Mouse (Mus musculus): ENCODE measurements around the gene Ift172. TPM values are rescaled to one million over a fixed set of nuclear protein-coding genes. Genes with fewer than 3 reads are reported as not detected.

The Ift172 gene
- total RNA-seq, 2 experiments from 2014 or later, result 27.7 to 36.2 TPM

DNA sequence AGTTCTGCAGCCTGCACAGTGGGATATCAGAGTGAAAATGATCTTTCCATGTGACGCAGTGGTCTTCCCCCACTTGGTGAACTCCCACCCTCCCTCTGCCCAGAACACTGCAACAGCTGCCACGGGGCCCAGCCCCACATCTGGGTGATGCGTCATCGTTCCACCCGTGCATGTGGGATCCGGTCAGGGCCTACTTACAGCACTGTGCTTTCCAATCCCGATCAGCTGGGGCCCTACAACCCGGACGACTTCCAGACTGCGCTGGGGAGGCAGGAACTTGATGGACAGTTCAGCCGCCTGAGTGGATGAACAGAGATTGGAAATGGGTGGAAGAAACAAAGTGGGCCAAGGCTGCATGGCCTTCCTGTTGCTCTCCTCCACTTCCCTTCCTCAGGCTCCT is 33.3 kb downstream of the Ift172 start:
- DNase-seq, result no peak

- DNase-seq, result no peak
These were observed 34.9 kb downstream of the Ift172 start for GRCm38 (mm10) chr5:31255971-31256370.

DNA sequence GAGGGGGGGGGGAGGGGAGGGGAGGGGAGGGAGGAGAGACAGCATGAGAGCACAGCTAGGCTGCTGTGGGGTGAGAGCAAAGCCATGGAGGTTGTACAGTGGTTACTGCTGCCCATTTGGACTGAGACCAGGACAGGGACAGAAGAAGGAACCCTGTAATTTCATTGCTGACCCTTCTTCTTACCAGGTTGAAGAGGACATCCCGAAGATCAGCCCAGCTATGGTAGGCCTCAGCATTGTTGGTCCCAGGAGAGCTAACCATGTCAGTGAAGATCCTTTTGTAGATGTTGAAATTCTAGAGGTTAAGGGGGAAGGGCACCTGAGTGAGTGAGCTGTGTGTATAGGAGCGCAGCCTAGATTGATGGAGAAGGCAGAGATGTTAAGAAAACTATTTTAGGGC is 35.5 kb downstream of the Ift172 start:
- no peak for DNase-seq

DNA sequence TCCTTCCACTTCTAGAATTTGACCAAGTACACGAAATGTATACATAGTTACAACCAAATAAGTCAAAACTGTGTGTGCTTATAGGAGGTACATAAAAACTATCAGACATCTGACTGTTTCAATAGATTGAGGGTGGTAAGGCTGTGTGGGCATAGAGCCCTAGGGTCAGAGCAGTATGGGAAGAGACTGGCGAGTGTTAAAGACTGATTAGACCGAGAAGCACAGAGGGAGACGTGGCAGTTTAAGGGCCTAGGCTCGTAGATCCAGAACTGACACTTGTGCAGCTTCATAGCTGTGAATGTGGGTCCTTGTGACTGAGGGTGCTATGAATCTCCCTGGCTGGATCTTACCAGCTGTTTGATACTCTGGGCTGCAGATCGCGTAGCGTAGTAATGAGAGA is 36.0 kb downstream of the Ift172 start:
- no peak for DNase-seq

GRCm38 (mm10) chr5:31254452-31254851 is 36.5 kb downstream of the Ift172 start:
- peak; percentile 68 for DNase-seq

DNA sequence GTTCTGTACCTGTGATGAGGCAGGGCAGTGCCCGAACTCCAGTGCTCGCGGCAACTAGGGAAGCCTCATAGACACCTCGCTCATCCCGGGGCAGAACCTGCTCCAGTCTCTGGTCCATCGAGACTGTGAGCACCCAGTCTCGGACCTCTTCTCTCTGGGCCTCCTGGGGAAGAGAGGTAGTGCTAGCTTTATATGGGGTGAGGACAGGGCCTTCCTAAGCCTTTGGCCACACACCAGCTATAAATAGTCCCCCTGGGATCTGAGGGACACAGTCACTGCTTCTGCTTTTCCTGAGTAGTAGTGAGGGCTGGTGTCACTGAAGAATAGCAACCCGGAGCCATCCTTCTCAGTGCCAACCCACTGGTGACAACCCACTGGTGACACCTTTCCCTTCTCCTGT is 37.1 kb downstream of the Ift172 start:
- DNase-seq, result no peak

DNA sequence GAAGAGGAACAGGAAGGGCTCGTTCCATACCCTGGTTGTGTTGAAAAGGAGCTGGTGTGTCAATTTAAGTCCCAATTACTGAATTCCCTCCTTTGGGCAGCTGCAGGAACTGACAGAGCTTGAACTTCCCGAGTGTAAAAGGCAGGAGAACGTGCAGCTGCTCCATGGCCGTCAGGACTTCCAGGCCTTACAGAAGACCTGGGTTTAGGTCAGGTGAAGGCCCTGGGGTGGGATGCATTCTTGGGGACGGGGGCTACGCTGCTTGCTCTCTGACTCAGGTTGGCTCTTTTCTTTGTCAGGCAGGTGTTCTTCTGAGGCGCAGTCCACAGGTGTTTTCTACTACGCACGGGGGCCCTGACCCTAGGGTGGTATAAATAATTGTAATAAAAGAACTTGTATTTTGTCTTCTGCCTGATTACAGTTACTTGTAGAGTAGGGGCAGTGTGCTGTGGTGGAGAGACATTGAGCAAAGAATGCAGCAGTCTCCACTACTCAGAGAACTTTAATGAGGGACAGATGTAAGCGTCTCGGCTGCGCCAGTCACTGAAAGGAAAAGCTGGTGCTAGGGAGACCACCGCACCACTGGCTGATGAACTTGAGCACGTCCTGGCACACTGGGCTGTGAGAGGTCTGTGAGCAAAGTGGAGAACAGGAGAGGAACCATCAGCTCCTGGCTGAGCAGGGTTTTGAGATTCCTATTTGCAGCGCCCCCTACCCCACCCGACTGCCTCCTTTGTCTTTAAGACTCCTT is 37.9 kb downstream of the Ift172 start:
- DNase-seq, result no peak

GRCm38 (mm10) chr5:31252151-31252550 is 38.8 kb downstream of the Ift172 start:
- no peak for DNase-seq

DNA sequence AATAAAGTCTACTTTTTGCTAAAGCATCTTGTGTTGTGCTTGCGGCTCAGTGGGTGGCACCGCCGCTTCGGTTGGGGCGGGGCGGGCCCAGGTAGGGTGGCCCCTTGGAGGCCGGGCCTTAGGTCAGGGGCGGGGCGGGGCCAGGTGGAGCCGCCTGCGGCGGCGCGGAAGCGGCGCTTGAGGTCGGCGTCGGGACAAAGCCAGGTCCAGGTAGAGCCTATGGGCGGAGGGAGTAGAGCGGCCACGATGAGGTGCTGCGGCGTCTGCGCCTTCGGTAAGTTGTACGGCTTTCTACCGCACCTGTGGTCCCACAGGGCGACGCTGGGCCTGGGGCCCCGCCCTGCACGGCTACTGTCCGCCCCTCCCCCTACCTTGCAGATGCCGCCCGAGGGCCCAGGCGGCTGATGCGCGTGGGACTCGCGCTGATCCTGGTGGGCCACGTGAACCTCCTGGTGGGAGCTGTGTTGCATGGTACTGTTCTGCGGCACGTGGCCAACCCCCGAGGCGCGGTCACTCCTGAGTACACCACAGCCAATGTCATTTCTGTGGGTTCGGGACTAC is 39.3 kb downstream of the Ift172 start, which contains the start of gene Krtcap3:
Gene Krtcap3 (plus strand): TSS at position 151 of the 561 bp plus-strand sequence.
- DNase-seq, result no peak

- no peak for DNase-seq
These were observed 40.2 kb downstream of the Ift172 start for GRCm38 (mm10) chr5:31250716-31251115.

- DNase-seq, result no peak
These were observed 48.7 kb downstream of the Ift172 start for GRCm38 (mm10) chr5:31242191-31242590.

DNA sequence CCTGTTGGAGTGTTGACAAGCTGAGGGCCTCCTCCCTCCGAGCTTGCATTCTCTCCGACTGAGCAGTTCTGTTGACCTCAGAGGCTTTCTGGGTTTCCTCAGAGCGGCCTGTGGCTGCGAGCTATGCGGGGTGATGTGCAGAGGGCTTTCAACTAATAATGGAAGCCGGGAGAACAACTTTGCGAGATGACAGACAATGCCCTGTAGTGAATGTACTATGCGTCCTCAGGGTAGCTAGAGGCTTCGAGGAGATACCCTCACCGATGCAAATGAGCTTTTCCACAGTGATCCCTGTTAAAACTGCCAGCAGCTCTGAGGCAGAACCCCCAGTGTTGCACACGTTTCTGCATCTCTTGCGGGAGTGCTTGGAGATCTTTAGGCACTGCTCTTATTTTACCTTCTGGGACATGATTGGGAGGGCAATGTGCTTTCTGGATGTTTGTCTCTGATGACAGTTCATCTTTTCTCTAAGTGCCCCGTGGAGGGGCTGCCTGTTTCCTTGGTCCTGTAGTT is 49.3 kb downstream of the Ift172 start:
- no peak for DNase-seq

DNA sequence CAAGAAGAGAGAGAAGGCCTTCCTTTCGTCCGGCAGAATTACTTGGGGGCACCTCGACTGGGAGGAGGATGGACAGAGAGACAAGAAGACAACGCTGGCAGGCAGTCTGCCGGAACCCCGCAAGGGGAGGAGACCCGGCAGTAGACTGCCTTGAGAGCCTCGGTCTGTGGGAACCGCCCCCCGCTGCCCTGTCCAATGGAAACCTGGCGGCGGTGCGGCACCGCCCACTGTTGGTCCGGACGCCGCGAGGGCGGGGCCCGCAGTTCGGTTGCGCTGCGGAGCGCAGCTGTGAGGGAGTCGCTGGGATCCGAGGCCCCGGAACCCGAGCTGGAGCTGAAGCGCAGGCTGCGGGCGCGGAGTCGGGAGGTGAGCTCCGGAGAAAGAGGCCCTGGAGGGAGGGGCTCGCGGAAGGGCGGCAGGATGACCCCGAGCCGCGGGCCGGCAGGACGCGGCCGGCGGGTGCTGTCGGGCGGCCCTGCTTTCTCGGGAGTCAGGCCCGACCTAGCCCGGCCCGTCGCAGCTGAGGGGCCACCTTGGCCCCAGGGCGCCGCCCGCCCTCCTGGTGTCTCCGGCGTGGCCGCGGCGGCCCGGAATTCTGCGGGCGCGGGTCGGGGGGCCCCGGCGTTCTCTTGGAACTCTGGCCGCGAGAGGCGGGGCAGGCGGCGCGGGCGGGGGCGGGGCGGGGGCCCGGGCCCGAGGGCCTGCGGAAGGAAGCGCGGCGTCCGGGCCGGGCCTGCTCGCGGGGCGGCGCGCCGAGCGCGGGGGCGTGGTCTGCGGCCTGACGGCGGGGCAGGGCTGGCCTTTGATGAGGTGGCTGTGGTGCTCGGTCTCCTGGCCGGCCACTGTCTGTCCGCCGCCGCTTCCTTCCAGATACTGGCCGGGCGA is 50.0 kb downstream of the Ift172 start, which contains the start of the genes Nrbp1 and Gm9970:
Gene Nrbp1 (plus strand): TSS at position 228 of the 885 bp plus-strand sequence.
Gene Gm9970 (minus strand): TSS at position 596 of the 885 bp plus-strand sequence.
- peak; percentile 98 for DNase-seq

- no peak for DNase-seq
These were observed 64.3 kb downstream of the Ift172 start for GRCm38 (mm10) chr5:31226641-31227040.

DNA sequence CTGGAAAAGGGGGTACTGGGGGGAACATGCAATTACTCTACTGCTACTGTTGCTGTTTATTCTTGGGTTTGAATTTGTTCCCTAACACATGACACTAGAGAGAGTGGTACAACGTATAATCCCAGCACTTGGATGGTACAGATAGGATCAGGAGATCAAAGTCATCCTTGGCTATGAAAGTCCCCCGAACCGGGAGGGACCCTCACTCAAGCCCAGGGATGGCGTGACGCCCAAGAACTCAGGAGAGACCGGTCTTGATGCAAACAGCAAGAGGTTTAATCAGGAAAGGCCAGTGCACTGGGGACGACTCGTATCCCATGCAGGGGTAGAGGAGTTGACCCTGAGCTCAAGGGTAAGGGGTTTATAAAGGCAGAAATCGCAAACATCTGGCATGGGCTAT is 68.2 kb downstream of the Ift172 start:
- DNase-seq, result no peak

GRCm38 (mm10) chr5:31221304-31221945 is 69.5 kb downstream of the Ift172 start:
- peak; percentile 64 for DNase-seq

DNA sequence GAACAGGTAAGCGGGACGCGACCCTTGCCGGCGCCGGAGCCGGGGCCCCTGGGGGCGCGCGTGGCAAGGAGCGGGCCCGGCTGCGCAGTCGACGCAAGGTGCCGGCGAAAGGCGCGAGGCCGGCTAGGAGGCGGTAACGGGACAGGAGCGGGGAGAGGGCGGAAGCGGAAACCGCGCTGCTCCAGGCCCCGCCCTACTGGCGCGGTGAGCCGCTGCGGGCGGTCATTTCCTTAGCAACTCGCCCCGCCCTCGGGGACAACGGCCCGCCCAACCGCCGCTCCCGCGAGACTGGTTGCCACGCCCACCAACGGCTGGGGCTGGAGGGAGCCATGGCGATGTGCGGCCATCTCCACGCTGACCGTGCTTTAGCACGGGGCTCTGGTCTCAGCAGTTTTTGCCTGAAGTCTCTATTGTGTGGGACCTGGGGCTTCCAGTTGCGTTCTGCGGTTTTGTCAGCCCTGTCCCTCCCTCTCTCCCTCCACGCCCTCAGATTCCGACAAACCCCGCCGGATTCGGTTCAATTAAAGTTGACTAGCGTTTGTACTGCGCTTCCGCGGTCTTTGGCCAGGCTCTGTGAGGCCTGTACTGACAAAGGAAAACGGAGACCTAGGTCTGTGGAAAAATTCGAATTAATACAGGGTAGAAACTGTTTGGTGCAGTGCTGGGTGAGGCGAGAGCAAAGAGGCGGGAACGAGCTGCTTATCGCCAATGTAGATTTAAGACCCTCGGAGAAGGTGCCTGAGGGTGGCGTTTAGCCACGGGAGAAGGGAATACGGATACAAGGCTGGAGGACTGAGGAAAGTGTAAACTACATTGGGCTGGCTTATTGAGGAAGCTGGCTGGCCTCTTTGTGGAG is 70.2 kb downstream of the Ift172 start, which contains the start of gene Ppm1g:
Gene Ppm1g (minus strand): TSS at position 240 of the 856 bp plus-strand sequence.
- DNase-seq, result peak; percentile 99

DNA sequence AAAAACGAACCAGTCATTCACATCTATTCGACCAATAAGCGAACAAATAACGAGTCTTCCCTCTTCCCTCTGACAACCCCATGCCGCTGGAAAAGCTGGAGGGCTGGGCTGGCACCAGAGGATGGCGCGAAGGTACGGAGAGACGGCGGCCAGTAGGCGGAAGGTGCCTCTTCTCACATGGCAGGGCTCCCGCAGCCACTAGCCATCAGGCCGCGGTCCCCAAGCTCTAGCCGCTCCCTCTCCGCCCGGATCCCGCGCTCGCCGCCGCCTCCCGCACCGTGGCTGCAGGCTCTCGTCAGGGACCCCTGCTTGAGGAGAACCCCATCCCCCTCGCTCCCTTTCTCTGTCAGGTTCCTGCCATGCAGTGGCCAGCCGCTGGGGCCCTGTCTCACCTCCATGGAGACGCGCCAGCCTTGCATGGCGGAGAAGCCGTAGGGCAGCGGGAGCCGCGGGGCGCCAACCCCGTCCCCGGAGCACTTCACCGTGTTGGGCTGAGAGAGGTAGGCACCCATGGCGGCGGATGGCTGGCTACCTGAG is 70.9 kb downstream of the Ift172 start:
- DNase-seq, result peak; percentile 67

DNA sequence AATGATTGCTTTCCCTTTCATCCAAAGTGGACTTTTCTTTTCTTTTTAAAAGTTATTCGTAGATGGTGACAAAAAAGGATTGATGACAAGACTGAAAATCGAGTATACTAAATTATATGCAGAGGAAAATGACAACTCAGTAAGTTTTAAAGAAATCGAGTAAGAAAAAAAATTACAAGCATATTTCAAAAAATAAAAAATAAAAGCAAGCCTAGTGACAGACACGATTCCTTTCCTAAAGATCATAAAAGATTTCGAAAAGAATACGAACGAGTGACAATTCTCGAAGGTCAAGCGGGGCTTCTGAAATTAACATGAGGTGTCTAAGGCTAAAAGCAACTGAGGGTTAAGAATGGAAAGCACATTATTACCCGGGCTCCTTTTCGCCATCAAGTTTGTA is 71.4 kb downstream of the Ift172 start:
- no peak for DNase-seq

- no peak for DNase-seq
These were observed 71.8 kb downstream of the Ift172 start for GRCm38 (mm10) chr5:31219070-31219469.

GRCm38 (mm10) chr5:31218294-31218693 is 72.6 kb downstream of the Ift172 start:
- DNase-seq, result no peak
